Mouse (Mus musculus): Measurements from ENCODE around the gene Taf1c. TPM values are rescaled to one million over a fixed set of nuclear protein-coding genes. Genes with fewer than 3 reads are reported as not detected.

The Taf1c gene
- polyA plus RNA-seq, 1 experiment from 2014 or later = 15.1 TPM

DNA sequence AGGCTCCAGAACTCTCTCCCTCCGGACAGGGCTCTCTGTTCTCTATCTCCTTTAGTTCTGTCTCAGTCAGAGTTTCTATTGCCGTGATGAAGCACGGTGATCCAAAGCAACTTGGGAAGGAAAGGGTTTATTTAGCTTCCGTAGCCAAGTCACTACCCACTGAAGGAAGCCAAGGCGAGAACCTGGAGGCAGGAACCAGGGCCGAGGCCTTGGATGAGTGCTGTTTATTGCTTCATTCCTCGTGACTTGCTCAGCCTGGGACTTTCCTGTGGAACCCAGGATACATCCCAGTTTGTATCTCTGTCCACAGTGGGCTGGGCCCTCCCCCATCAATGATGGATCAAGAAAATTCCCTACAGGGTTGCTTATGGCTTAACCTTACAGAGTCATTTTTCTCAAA, 31.7 kb upstream of the Taf1c start:
- Histone ChIP-seq H3K9ac (replicated peaks) (no peak overlapping the region), H3K9me3 (no peaks in the 10 kb centered on the region), H3K36me3 (no peaks in the 10 kb centered on the region), H3K27ac (no peak overlapping the region), H3K27me3 (peaks cover 44% of the 10 kb centered on the region), H3K4me2 (no peak overlapping the region), H3K4me1 (replicated peaks) (peaks cover 21% of the 10 kb centered on the region), H3K4me3 (replicated peaks) (no peak overlapping the region)
- 62% methylated on average over 7 of the region's 7 CpGs for WGBS
- no peak for ATAC-seq (ENCODE audit: insufficient number of reproducible peaks, insufficient read depth, low FRiP score, low TSS enrichment, low read depth)

DNA sequence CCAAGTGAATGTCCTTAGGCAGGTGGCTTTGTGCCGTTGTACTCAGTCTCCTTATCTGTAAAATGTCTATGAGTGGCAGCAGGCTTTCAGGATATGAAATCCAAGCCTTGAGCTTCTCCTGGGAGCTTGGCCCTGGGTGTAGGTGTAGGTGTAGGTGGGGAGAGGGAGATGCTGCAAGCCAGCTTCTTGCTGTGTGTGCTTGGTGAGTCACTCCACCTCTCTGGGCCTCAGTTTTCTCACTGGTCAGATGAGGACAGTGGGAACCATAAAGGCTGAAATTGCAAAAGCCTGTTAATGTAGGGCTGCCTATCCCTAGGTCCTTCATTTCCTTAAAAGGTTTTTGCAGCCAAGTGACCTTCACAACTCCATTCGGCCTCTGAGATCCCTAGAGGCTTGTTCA, 30.9 kb upstream of the Taf1c start:
- Histone ChIP-seq H3K4me2 (no peak overlapping the region), H3K27me3 (peaks cover 44% of the 10 kb centered on the region), H3K4me1 (replicated peaks) (peaks cover 21% of the 10 kb centered on the region), H3K27ac (no peak overlapping the region), H3K36me3 (no peaks in the 10 kb centered on the region), H3K9me3 (no peaks in the 10 kb centered on the region), H3K9ac (replicated peaks) (no peak overlapping the region), H3K4me3 (replicated peaks) (no peak overlapping the region)
- WGBS = 60% methylated on average over 2 of the region's 2 CpGs
- no peak for ATAC-seq (ENCODE audit: insufficient number of reproducible peaks, insufficient read depth, low FRiP score, low TSS enrichment, low read depth)

DNA sequence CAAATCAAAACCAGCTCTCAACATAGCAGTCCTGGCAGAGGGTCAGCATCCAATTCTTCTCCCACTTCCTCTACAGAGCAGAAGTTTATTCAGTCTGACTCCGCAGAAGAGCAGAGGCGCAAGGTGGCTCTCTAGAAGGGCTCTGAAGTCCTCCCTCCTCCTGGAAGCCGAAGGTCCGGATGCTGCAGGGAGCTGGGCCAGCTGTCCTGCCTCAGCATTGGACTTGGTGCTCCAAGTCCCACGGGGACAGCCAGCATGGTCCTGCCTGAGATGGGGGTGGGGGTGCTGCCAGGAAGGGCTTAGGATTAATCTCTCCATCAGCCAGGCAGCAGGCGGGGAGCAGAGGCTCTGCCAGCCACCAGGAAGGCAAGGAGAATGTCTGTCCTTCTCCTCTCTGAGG, 30.4 kb upstream of the Taf1c start, which contains the start of gene Kcng4:
Gene Kcng4 (minus strand): TSS at position 303 of the 400 bp plus-strand sequence.
- H3K9me3 ChIP-seq = no peaks in the 10 kb centered on the region
- H3K27ac ChIP-seq = no peak within 1 kb of the TSS
- WGBS = 45% methylated on average over 6 of the region's 6 CpGs
- no peak for ATAC-seq (ENCODE audit: insufficient number of reproducible peaks, insufficient read depth, low FRiP score, low TSS enrichment, low read depth)
- peaks cover 21% of the 10 kb centered on the region for H3K4me1 ChIP-seq (replicated peaks)
- no peak within 1 kb of the TSS for H3K4me3 ChIP-seq (replicated peaks)
- no peak within 1 kb of the TSS for H3K4me2 ChIP-seq
- H3K27me3 ChIP-seq = peaks cover 44% of the 10 kb centered on the region
- H3K9ac ChIP-seq (replicated peaks) = no peak within 1 kb of the TSS
- H3K36me3 ChIP-seq = no peaks in the 10 kb centered on the region

DNA sequence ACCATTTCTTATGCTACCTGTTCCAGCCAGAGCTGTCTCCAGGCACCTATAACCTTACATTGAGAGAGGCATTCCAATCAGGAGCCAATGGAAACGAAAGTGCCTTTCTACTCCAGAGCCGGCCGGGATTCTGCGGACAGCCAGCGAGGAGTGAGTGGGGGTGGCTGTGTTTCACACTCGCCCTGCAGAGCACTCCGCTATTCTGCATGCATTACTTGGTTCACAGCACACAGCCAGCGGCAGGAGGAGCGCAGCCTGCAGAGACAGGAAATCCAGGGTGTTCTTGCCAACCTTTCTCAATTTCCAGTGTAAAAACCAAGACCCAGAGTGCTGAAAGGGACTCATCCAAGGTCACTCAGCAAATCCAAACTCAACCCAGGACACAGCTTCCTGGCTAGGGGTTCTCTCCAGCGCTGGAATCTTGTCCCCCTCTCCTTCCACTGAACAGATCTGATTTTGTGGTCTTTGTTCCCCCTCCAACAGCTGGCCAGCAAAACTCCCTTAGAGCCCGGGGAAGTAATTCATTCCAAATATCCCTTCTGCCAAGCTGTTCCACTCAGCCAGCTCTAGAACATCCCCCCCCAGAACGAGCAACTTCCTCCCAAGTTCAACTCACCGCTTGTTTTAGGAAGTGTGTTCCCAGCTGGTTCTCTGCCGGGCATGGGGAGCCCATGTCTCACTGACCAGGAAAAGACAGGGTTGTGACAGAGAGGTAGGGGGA, 29.8 kb upstream of the Taf1c start:
- Histone ChIP-seq H3K4me3 (replicated peaks) (no peak overlapping the region), H3K4me2 (no peak overlapping the region), H3K27ac (no peak overlapping the region), H3K4me1 (replicated peaks) (peaks cover 21% of the 10 kb centered on the region), H3K27me3 (peaks cover 44% of the 10 kb centered on the region), H3K9me3 (no peaks in the 10 kb centered on the region), H3K36me3 (no peaks in the 10 kb centered on the region), H3K9ac (replicated peaks) (no peak overlapping the region)
- no peak for ATAC-seq (ENCODE audit: insufficient number of reproducible peaks, insufficient read depth, low FRiP score, low TSS enrichment, low read depth)
- 36% methylated on average over 14 of the region's 14 CpGs for WGBS

DNA sequence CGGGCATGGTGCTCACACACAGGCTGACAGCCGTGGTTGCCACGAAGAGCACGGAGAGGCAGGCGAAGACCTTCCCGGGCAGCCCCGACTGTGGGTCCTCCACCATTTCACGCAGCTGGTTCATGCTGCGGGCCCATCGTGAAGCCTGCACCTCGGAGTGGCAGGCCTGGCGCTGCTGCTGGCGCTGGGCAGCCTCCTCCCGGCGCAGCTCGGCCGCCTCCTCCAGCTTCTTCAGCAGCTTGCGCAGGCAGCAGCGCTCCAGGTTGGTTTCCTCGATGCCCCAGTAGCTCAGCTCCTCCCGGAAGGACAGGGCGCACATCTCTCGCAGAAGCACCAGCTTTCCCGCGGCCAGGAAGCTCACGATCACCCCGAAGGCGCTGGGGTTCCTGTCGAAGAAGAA, 27.9 kb upstream of the Taf1c start:
- peaks cover 24% of the 10 kb centered on the region for H3K4me1 ChIP-seq (replicated peaks)
- 0 out of 2 replicates have a peak overlapping the region, but pooled peaks have one; percentile 23 for H3K4me2 ChIP-seq
- H3K9ac ChIP-seq (replicated peaks) = no peak overlapping the region
- H3K27ac ChIP-seq = no peak overlapping the region
- H3K27me3 ChIP-seq = peaks cover 44% of the 10 kb centered on the region
- ATAC-seq (ENCODE audit: insufficient number of reproducible peaks, insufficient read depth, low FRiP score, low TSS enrichment, low read depth) = no peak
- 53% methylated on average over 29 of the region's 29 CpGs for WGBS
- H3K4me3 ChIP-seq (replicated peaks) = no peak overlapping the region
- H3K9me3 ChIP-seq = no peaks in the 10 kb centered on the region
- no peaks in the 10 kb centered on the region for H3K36me3 ChIP-seq

DNA sequence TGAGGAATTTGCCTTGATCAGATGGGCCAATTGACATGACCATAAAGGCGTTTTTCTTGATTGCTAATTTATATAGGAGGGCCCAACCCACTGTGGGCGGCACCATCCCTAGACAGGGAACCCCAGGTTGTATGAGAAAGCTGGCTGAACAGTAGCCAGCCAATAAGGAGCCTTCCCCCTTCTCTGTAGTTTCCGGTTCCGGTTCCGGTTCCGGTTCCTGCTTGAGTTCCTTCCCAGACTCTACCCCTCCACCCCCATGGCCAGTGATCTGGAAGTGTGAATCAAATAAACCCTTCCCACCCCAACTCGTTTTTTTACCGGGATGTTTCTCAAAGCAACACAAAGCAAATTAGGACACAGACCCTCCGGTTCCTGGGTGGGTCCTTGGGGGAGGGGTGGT, 27.2 kb upstream of the Taf1c start:
- peaks cover 44% of the 10 kb centered on the region for H3K27me3 ChIP-seq
- no peak overlapping the region for H3K4me3 ChIP-seq (replicated peaks)
- no peak overlapping the region for H3K4me2 ChIP-seq
- H3K4me1 ChIP-seq (replicated peaks) = peaks cover 29% of the 10 kb centered on the region
- no peak for ATAC-seq (ENCODE audit: insufficient number of reproducible peaks, insufficient read depth, low FRiP score, low TSS enrichment, low read depth)
- 74% methylated on average over 9 of the region's 9 CpGs for WGBS
- no peak overlapping the region for H3K9ac ChIP-seq (replicated peaks)
- no peak overlapping the region for H3K27ac ChIP-seq
- no peaks in the 10 kb centered on the region for H3K36me3 ChIP-seq
- H3K9me3 ChIP-seq = no peaks in the 10 kb centered on the region

DNA sequence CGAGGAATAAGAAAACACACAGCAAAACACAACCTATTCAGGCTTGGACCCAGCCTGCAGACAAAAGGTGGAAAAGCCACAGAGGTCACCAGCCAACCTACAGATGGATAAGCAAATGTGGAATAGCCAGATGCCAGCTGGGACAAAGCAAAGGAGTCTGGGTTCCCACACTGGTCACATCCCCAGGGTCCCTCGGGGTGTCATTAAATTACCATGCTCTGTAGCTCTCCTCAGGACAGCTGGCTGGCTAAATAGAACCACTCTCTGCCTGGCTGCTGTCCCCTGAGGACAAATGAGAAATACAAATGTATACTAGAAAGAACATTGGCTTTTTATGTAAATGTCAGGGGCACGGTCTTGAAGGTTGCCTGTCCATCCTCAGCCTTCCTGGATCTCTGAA, 25.8 kb upstream of the Taf1c start:
- Histone ChIP-seq H3K36me3 (no peaks in the 10 kb centered on the region), H3K27ac (no peak overlapping the region), H3K9ac (replicated peaks) (no peak overlapping the region), H3K27me3 (peaks cover 39% of the 10 kb centered on the region), H3K4me1 (replicated peaks) (peaks cover 21% of the 10 kb centered on the region), H3K4me3 (replicated peaks) (no peak overlapping the region), H3K4me2 (no peak overlapping the region), H3K9me3 (no peaks in the 10 kb centered on the region)
- no peak for ATAC-seq (ENCODE audit: insufficient number of reproducible peaks, insufficient read depth, low FRiP score, low TSS enrichment, low read depth)
- 36% methylated on average over 3 of the region's 3 CpGs for WGBS

DNA sequence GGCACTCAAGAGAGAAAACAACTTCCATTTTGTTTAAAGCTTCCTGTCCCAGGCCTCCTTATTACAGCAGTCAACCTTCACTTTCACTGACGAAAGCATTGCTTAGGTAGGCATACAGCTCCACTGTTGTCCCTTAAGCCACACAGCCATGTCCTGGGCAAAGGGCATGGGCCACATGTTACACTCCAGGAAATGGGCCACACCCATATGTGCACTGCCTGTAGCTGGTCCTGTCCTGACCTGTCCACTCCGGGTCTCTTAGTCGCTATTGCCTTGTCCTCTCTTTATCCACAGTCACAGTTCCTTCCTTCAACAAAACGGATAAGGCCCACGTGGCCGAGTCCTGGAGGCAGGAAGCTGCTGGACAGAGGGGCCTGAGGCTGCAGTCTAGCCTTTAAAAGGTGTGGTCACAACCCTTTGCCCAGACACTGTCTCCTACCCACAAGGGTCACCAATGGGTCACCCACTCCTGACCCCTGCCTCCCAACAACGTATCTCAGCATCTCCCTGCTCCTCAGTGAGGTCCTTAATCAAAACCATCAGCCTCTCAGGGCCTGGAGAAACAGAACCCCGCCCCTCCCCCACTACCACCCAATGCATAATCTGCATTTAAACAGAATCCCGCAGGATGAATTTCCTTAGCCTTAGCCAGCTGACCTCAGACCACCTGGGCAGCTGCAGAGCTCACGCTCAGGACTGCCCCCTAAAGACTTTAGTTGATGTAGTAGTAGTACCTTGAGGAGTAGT, 22.8 kb upstream of the Taf1c start:
- H3K4me2 ChIP-seq = no peak overlapping the region
- H3K27ac ChIP-seq = no peak overlapping the region
- no peak overlapping the region for H3K4me3 ChIP-seq (replicated peaks)
- no peak overlapping the region for H3K9ac ChIP-seq (replicated peaks)
- H3K9me3 ChIP-seq = no peaks in the 10 kb centered on the region
- WGBS = 16% methylated on average over 10 of the region's 10 CpGs
- H3K27me3 ChIP-seq = peaks cover 10% of the 10 kb centered on the region; the same call in 1 of the 2 replicates
- peaks cover 8% of the 10 kb centered on the region for H3K4me1 ChIP-seq (replicated peaks)
- H3K36me3 ChIP-seq = no peaks in the 10 kb centered on the region
- ATAC-seq (ENCODE audit: insufficient number of reproducible peaks, insufficient read depth, low FRiP score, low TSS enrichment, low read depth) = no peak

DNA sequence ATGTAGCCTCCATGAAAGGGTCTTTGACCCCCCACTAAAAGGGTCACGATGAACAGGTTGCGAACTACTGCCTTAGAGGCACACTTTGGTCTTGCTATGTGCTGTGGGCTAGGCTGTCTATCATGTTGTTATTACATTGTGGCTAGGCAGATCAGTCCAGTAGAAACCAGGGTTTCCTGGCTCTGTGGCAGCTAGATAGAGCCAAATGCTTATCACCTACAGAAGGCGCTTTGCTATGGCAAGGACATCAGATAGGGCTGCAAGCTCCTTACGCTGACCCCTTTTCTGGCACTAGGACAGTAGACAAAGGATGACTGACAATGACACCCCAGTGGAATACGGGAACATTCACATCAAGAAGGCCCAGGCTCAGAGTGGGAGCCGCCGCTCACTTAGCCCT, 22.2 kb upstream of the Taf1c start:
- Histone ChIP-seq H3K9me3 (no peaks in the 10 kb centered on the region), H3K27ac (no peak overlapping the region)

DNA sequence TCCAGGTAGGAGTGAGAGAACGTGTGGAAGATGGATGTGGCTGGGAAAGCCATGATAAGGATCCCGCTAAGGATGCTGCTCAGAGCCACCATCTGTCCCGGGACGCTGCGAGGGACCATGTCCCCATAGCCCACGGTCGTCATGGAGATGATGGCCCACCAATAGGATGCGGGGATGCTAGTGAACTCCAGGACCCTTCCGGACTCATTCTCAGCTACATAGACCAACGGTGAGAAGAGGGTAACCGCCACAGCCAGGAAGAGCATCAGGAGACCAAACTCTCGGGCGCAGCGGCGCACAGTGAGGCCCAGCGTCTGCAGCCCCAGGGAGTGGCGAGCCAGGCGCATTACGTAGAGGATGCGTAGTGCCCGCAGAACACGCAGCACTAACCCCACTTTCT, 20.8 kb upstream of the Taf1c start:
- Histone ChIP-seq H3K4me3 (replicated peaks) (no peak overlapping the region), H3K27ac (no peak overlapping the region), H3K9me3 (no peaks in the 10 kb centered on the region), H3K36me3 (no peaks in the 10 kb centered on the region), H3K9ac (replicated peaks) (no peak overlapping the region), H3K4me2 (no peak overlapping the region), H3K27me3 (no peaks in the 10 kb centered on the region), H3K4me1 (replicated peaks) (peaks cover 8% of the 10 kb centered on the region)
- 83% methylated on average over 22 of the region's 22 CpGs for WGBS
- no peak for ATAC-seq (ENCODE audit: insufficient number of reproducible peaks, insufficient read depth, low FRiP score, low TSS enrichment, low read depth)

More for the DNA sequence above, 22.2 kb upstream of the Taf1c start:
- Histone ChIP-seq H3K9ac (replicated peaks) (no peak overlapping the region), H3K27me3 (peaks cover 4% of the 10 kb centered on the region; the same call in 1 of the 2 replicates), H3K36me3 (no peaks in the 10 kb centered on the region), H3K4me3 (replicated peaks) (no peak overlapping the region), H3K4me1 (replicated peaks) (peaks cover 8% of the 10 kb centered on the region), H3K4me2 (no peak overlapping the region)
- no peak for ATAC-seq (ENCODE audit: insufficient number of reproducible peaks, insufficient read depth, low FRiP score, low TSS enrichment, low read depth)
- WGBS = 87% methylated on average over 7 of the region's 7 CpGs

DNA sequence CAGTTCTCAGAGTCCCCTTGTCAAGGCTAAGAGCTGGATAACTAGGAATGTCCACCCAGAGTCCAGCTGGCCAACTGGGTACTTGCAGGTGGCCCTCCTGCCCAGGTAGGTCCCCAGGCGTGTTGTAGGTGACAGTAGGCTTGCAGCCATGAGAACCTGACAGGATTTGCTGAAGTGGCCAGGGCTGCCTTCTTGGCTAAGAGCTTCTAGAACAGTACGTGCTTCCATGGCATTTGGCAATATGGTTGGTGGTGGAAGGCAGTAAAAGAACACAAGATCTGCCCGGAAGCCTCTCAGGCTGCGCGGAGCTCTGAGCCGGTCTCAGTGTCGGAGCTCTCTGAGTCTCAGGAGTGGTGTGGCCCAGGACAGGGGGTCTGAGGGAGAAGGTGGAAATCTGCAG, 19.9 kb upstream of the Taf1c start:
- Histone ChIP-seq H3K4me3 (replicated peaks) (no peak overlapping the region), H3K36me3 (no peaks in the 10 kb centered on the region), H3K27ac (no peak overlapping the region), H3K9me3 (no peaks in the 10 kb centered on the region), H3K4me1 (replicated peaks) (peaks cover 8% of the 10 kb centered on the region), H3K27me3 (no peaks in the 10 kb centered on the region), H3K9ac (replicated peaks) (no peak overlapping the region), H3K4me2 (no peak overlapping the region)
- WGBS = 92% methylated on average over 7 of the region's 7 CpGs
- no peak for ATAC-seq (ENCODE audit: insufficient number of reproducible peaks, insufficient read depth, low FRiP score, low TSS enrichment, low read depth)
